Mouse (Mus musculus) limb, embryonic 15.5 days (tissue): Measurements from ENCODE around the gene Mcmbp. TPM values are rescaled to one million over a fixed set of nuclear protein-coding genes. Genes with fewer than 3 reads are reported as not detected.
A peak's percentile ranks its signal among the peaks of the same experiment; 100 is the strongest.
"Not testable (repeated sequence)": the region's sequence is repeated elsewhere in the genome, so short reads cannot be mapped to it uniquely, and the experiment has no call there.

Experiments
- ATAC-seq: fragments of 200-750 bp; cut with Nextera tagmentation; 2 replicates; pipeline ENCODE4 v1.8.0; 2017; ENCODE audit warnings: low read depth, moderate TSS enrichment; ENCODE audit not compliant: insufficient number of reproducible peaks, low FRiP score, low TSS enrichment
- H3K27ac ChIP-seq: fragments of 300-500 bp; sonication (generic); 2 replicates; pipeline ENCODE4 v1.5.1; 2015; ENCODE audit warnings: moderate library complexity, mild to moderate bottlenecking, inconsistent platforms
- H3K27me3 ChIP-seq: fragments of 300-500 bp; sonication (generic); 2 replicates; pipeline ENCODE4 v1.6.1; 2015; ENCODE audit warnings: inconsistent platforms
- H3K36me3 ChIP-seq: fragments of 300-500 bp; sonication (generic); 2 replicates; pipeline ENCODE4 v1.6.1; 2015; ENCODE audit warnings: inconsistent platforms
- H3K4me1 ChIP-seq: fragments of 300-500 bp; sonication (generic); 2 replicates; pipeline ENCODE4 v1.6.1; 2015; ENCODE audit warnings: inconsistent platforms
- H3K4me2 ChIP-seq: fragments of 300-500 bp; sonication (generic); 2 replicates; pipeline ENCODE4 v1.6.1; 2015; ENCODE audit warnings: mild to moderate bottlenecking, inconsistent platforms
- H3K4me3 ChIP-seq: fragments of 300-500 bp; sonication (generic); 2 replicates; pipeline ENCODE4 v1.5.1; 2015; ENCODE audit warnings: mild to moderate bottlenecking, inconsistent platforms
- H3K9ac ChIP-seq: fragments of 300-500 bp; sonication (generic); 2 replicates; pipeline ENCODE4 v1.6.1; 2015; ENCODE audit warnings: inconsistent platforms
- H3K9me3 ChIP-seq: fragments of 300-500 bp; sonication (generic); 2 replicates; pipeline ENCODE4 v1.6.1; 2016; ENCODE audit warnings: inconsistent platforms
- WGBS: fragments of 180-500 bp; shearing (Covaris S2); methylation state at CpG from one replicate; pipeline ENCODE4 v1.1.7; 2015; 5-methylcytosine and 5-hydroxymethylcytosine counted together
- polyA plus RNA-seq: library from polyadenylated mRNA; unstranded; fragments of >200 nt; fragmentation: Nextera tagmentation; extraction: Ambion mirVana; gene quantifications from 2 replicates; pipeline ENCODE4 v1.2.1, GENCODE M21; 2015

Mcmbp gene
- polyA plus RNA-seq, 1 experiment from 2014 or later = 55.4 TPM

- peaks cover 89% of the 10 kb centered on the region for H3K36me3 ChIP-seq
- H3K9ac ChIP-seq = no peak overlapping the region
- no peak for ATAC-seq
- no peak overlapping the region for H3K4me3 ChIP-seq
- no peaks in the 10 kb centered on the region for H3K27me3 ChIP-seq
- WGBS = 22% methylated on average over 4 of the region's 4 CpGs
- no peak overlapping the region for H3K27ac ChIP-seq
- H3K9me3 ChIP-seq = no peaks in the 10 kb centered on the region
- H3K4me2 ChIP-seq = no peak overlapping the region
- H3K4me1 ChIP-seq = no peaks in the 10 kb centered on the region
These were observed 34.6 kb downstream of the Mcmbp start for GRCm38 (mm10) chr7:128705735-128706134.

- not testable (repeated sequence) for H3K9ac ChIP-seq, H3K27ac ChIP-seq, H3K4me1 ChIP-seq, H3K9me3 ChIP-seq, ATAC-seq, H3K4me3 ChIP-seq, H3K4me2 ChIP-seq, H3K27me3 ChIP-seq
- 88% methylated on average over 6 of the region's 6 CpGs for WGBS
- H3K36me3 ChIP-seq = peaks cover 73% of the 10 kb centered on the region
These were observed 40.3 kb downstream of the Mcmbp start for GRCm38 (mm10) chr7:128699959-128700358.

- no peaks in the 10 kb centered on the region for H3K4me1 ChIP-seq
- no peak overlapping the region for H3K27ac ChIP-seq
- 93% methylated on average over 10 of the region's 10 CpGs for WGBS
- no peak overlapping the region for H3K4me3 ChIP-seq
- no peak overlapping the region for H3K4me2 ChIP-seq
- H3K36me3 ChIP-seq = peaks cover 55% of the 10 kb centered on the region
- H3K9me3 ChIP-seq = no peaks in the 10 kb centered on the region
- H3K9ac ChIP-seq = no peak overlapping the region
- ATAC-seq = no peak
- no peaks in the 10 kb centered on the region for H3K27me3 ChIP-seq
These were observed 45.4 kb downstream of the Mcmbp start for GRCm38 (mm10) chr7:128694848-128695247.

GRCm38 (mm10) chr7:128692163-128692562 lies 48.1 kb downstream of the Mcmbp start:
- ATAC-seq = no peak
- H3K36me3 ChIP-seq = peaks cover 40% of the 10 kb centered on the region
- 85% methylated on average over 7 of the region's 7 CpGs for WGBS

GRCm38 (mm10) chr7:128690796-128691195 lies 49.5 kb downstream of the Mcmbp start:
- H3K27ac ChIP-seq = no peak overlapping the region
- H3K9me3 ChIP-seq = peaks cover 8% of the 10 kb centered on the region; the same call in 1 of the 2 replicates
- peaks cover 49% of the 10 kb centered on the region for H3K36me3 ChIP-seq
- no peak overlapping the region for H3K4me2 ChIP-seq
- no peak for ATAC-seq
- H3K9ac ChIP-seq = no peak overlapping the region
- no peak overlapping the region for H3K4me3 ChIP-seq
- WGBS = 74% methylated on average over 7 of the region's 7 CpGs
- no peaks in the 10 kb centered on the region for H3K27me3 ChIP-seq
- no peaks in the 10 kb centered on the region; the same call in 1 of the 2 replicates for H3K4me1 ChIP-seq

More at GRCm38 (mm10) chr7:128692163-128692562, 48.1 kb downstream of the Mcmbp start:
- Histone ChIP-seq H3K9ac (no peak overlapping the region), H3K27me3 (no peaks in the 10 kb centered on the region), H3K27ac (no peak overlapping the region), H3K4me2 (no peak overlapping the region), H3K4me1 (no peaks in the 10 kb centered on the region; the same call in 1 of the 2 replicates), H3K9me3 (peaks cover 8% of the 10 kb centered on the region; the same call in 1 of the 2 replicates), H3K4me3 (no peak overlapping the region)

GRCm38 (mm10) chr7:128690070-128690469 lies 50.2 kb downstream of the Mcmbp start:
- Histone ChIP-seq H3K27ac (no peak overlapping the region), H3K36me3 (peaks cover 54% of the 10 kb centered on the region), H3K27me3 (no peaks in the 10 kb centered on the region), H3K4me1 (no peaks in the 10 kb centered on the region; the same call in 1 of the 2 replicates), H3K9me3 (peaks cover 8% of the 10 kb centered on the region; the same call in 1 of the 2 replicates), H3K4me3 (no peak overlapping the region), H3K9ac (no peak overlapping the region), H3K4me2 (no peak overlapping the region)
- ATAC-seq = no peak
- 15% methylated on average over 7 of the region's 7 CpGs for WGBS

- Histone ChIP-seq H3K9ac (no peak overlapping the region), H3K27me3 (no peaks in the 10 kb centered on the region), H3K9me3 (peaks cover 8% of the 10 kb centered on the region; the same call in 1 of the 2 replicates), H3K27ac (no peak overlapping the region), H3K36me3 (peaks cover 54% of the 10 kb centered on the region), H3K4me1 (no peaks in the 10 kb centered on the region; the same call in 1 of the 2 replicates), H3K4me2 (no peak overlapping the region), H3K4me3 (no peak overlapping the region)
- no peak for ATAC-seq
- 76% methylated on average over 8 of the region's 8 CpGs for WGBS
These were observed 50.9 kb downstream of the Mcmbp start for GRCm38 (mm10) chr7:128689347-128689746.

GRCm38 (mm10) chr7:128687821-128688564 lies 52.3 kb downstream of the Mcmbp start:
- Histone ChIP-seq H3K27me3 (no peaks in the 10 kb centered on the region), H3K9me3 (peaks cover 8% of the 10 kb centered on the region; the same call in 1 of the 2 replicates), H3K27ac (no peak overlapping the region), H3K9ac (no peak overlapping the region), H3K4me2 (peak overlapping the region; percentile 59), H3K4me1 (no peaks in the 10 kb centered on the region; the same call in 1 of the 2 replicates), H3K36me3 (peaks cover 51% of the 10 kb centered on the region), H3K4me3 (peak overlapping the region; percentile 44)
- no peak for ATAC-seq
- 65% methylated on average over 56 of the region's 56 CpGs for WGBS

- no peak for ATAC-seq
- H3K4me2 ChIP-seq = no peak overlapping the region
- H3K9ac ChIP-seq = no peak overlapping the region
- no peaks in the 10 kb centered on the region for H3K4me1 ChIP-seq
- no peak overlapping the region for H3K4me3 ChIP-seq
- H3K9me3 ChIP-seq = no peaks in the 10 kb centered on the region
- no peak overlapping the region for H3K27ac ChIP-seq
- no peaks in the 10 kb centered on the region for H3K27me3 ChIP-seq
- peaks cover 17% of the 10 kb centered on the region for H3K36me3 ChIP-seq
- WGBS = 68% methylated on average over 3 of the region's 3 CpGs
These were observed 61.7 kb downstream of the Mcmbp start for GRCm38 (mm10) chr7:128678546-128678945.

- Histone ChIP-seq H3K36me3 (peaks cover 26% of the 10 kb centered on the region), H3K4me1 (0 out of 2 replicates have a peak, but pooled peaks cover 7% of the 10 kb centered on the region), H3K27me3 (no peaks in the 10 kb centered on the region), H3K9me3 (no peaks in the 10 kb centered on the region), H3K9ac (no peak overlapping the region), H3K27ac (0 out of 2 replicates have a peak overlapping the region, but pooled peaks have one; percentile 5), H3K4me2 (no peak overlapping the region), H3K4me3 (no peak overlapping the region)
- ATAC-seq = no peak
- WGBS = 12% methylated on average over 15 of the region's 15 CpGs
These were observed 67.8 kb downstream of the Mcmbp start for GRCm38 (mm10) chr7:128672408-128673010.

GRCm38 (mm10) chr7:128671952-128672351 lies 68.3 kb downstream of the Mcmbp start:
- H3K9me3 ChIP-seq = no peaks in the 10 kb centered on the region
- H3K27ac ChIP-seq = no peak overlapping the region
- 0 out of 2 replicates have a peak, but pooled peaks cover 7% of the 10 kb centered on the region for H3K4me1 ChIP-seq
- no peak overlapping the region for H3K4me2 ChIP-seq
- ATAC-seq = no peak
- 17% methylated on average over 8 of the region's 8 CpGs for WGBS
- H3K9ac ChIP-seq = no peak overlapping the region
- peaks cover 24% of the 10 kb centered on the region for H3K36me3 ChIP-seq
- H3K27me3 ChIP-seq = no peaks in the 10 kb centered on the region
- H3K4me3 ChIP-seq = no peak overlapping the region

- Histone ChIP-seq H3K36me3 (peaks cover 39% of the 10 kb centered on the region), H3K4me1 (0 out of 2 replicates have a peak, but pooled peaks cover 7% of the 10 kb centered on the region)
- 29% methylated on average over 2 of the region's 2 CpGs for WGBS
These were observed 71.5 kb downstream of the Mcmbp start for GRCm38 (mm10) chr7:128668831-128669230.

More at GRCm38 (mm10) chr7:128668831-128669230, 71.5 kb downstream of the Mcmbp start:
- Histone ChIP-seq H3K4me2 (no peak overlapping the region), H3K9ac (no peak overlapping the region), H3K27me3 (no peaks in the 10 kb centered on the region), H3K9me3 (no peaks in the 10 kb centered on the region), H3K4me3 (no peak overlapping the region), H3K27ac (no peak overlapping the region)
- no peak for ATAC-seq
